Mouse (Mus musculus) adrenal gland, postnatal 25 days (tissue): ENCODE results near the gene Fmo6. TPM values are rescaled to one million over a fixed set of nuclear protein-coding genes. Genes with fewer than 3 reads are reported as not detected.

ENCODE experiments used
- DNase-seq: peaks from one replicate; pipeline ENCODE4 v3.0.0; 2021; ENCODE audit warnings: mixed read lengths
- long read RNA-seq: library from polyadenylated mRNA; stranded (forward); transcript quantifications from one replicate; pipeline ENCODE4 v2.0.0, GENCODE M21; 2021
- total RNA-seq: library from RNA; stranded (reverse); gene quantifications from 2 replicates; pipeline ENCODE4 v1.2.3, GENCODE M21; 2021

Fmo6 gene
- not detected in 2 replicates for total RNA-seq
- long read RNA-seq, result 0 reads

- DNase-seq, result no peak
Measured at GRCm38 (mm10) chr1:162937415-162937814, at the start of gene Fmo6. Gene Fmo6, minus strand, starts transcription at chr1:162937515.

GRCm38 (mm10) chr1:162986777-162987176, 49.5 kb upstream of the Fmo6 start:
- DNase-seq, result no peak

- no peak for DNase-seq
Measured at GRCm38 (mm10) chr1:162986121-162986748, 48.9 kb upstream of the Fmo6 start.

GRCm38 (mm10) chr1:162984428-162984827, 47.1 kb upstream of the Fmo6 start, which contains the start of gene Fmo3:
Gene Fmo3, minus strand, starts transcription at chr1:162984528.
- no peak for DNase-seq

GRCm38 (mm10) chr1:162963556-162963955, 26.2 kb upstream of the Fmo6 start:
- no peak for DNase-seq

- no peak for DNase-seq
Measured at GRCm38 (mm10) chr1:162957422-162957821, 20.1 kb upstream of the Fmo6 start.

- no peak for DNase-seq
Measured at GRCm38 (mm10) chr1:162953079-162953478, 15.8 kb upstream of the Fmo6 start.

GRCm38 (mm10) chr1:162949763-162950162, 12.4 kb upstream of the Fmo6 start:
- DNase-seq, result no peak

- DNase-seq, result no peak
Measured at GRCm38 (mm10) chr1:162947934-162948333, 10.6 kb upstream of the Fmo6 start.

- no peak for DNase-seq
Measured at GRCm38 (mm10) chr1:162946837-162947558, 9.7 kb upstream of the Fmo6 start.

- no peak for DNase-seq
Measured at GRCm38 (mm10) chr1:162943700-162944099, 6.4 kb upstream of the Fmo6 start.

- no peak for DNase-seq
Measured at GRCm38 (mm10) chr1:162938696-162939351, 1.5 kb upstream of the Fmo6 start.

GRCm38 (mm10) chr1:162937970-162938695, 818 bp upstream of the Fmo6 start:
- no peak for DNase-seq

- no peak for DNase-seq
Measured at GRCm38 (mm10) chr1:162934374-162935012, 2.8 kb downstream of the Fmo6 start.

- no peak for DNase-seq
Measured at GRCm38 (mm10) chr1:162932386-162932785, 4.9 kb downstream of the Fmo6 start.

GRCm38 (mm10) chr1:162931880-162932279, 5.4 kb downstream of the Fmo6 start:
- no peak for DNase-seq

GRCm38 (mm10) chr1:162931310-162931875, 5.9 kb downstream of the Fmo6 start:
- DNase-seq, result no peak

GRCm38 (mm10) chr1:162930631-162931030, 6.7 kb downstream of the Fmo6 start:
- DNase-seq, result no peak

- no peak for DNase-seq
Measured at GRCm38 (mm10) chr1:162929146-162929545, 8.2 kb downstream of the Fmo6 start.

GRCm38 (mm10) chr1:162925121-162925520, 12.2 kb downstream of the Fmo6 start:
- DNase-seq, result no peak

- no peak for DNase-seq
Measured at GRCm38 (mm10) chr1:162916661-162917060, 20.7 kb downstream of the Fmo6 start.
